Mouse (Mus musculus) ES-E14 (cell line): ENCODE measurements at regions not wholly inside any gene's neighbourhood (a gene's known extent, or its start where the extent isn't known, plus 50 kb on each side); places are given as distances from the start of the nearest gene placed in this dataset.

Experiments
- CHD2 ChIP-seq: IDR thresholded peaks from 2 replicates; pipeline ENCODE4 v1.6.1; 2014; ENCODE audit warnings: mild to moderate bottlenecking, low read depth, low read length, inconsistent platforms
- MAFK ChIP-seq: IDR thresholded peaks from 2 replicates; pipeline ENCODE4 v1.6.1; 2014; ENCODE audit warnings: mild to moderate bottlenecking, low read depth, low read length, inconsistent platforms; ENCODE audit not compliant: insufficient read depth

- TF ChIP-seq MAFK (no peak), CHD2 (no peak)
These were observed 78.7 kb downstream of the Suds3 start for GRCm38 (mm10) chr5:117037261-117037660.
